Mouse (Mus musculus): ENCODE results near the gene Irs2.

DNA sequence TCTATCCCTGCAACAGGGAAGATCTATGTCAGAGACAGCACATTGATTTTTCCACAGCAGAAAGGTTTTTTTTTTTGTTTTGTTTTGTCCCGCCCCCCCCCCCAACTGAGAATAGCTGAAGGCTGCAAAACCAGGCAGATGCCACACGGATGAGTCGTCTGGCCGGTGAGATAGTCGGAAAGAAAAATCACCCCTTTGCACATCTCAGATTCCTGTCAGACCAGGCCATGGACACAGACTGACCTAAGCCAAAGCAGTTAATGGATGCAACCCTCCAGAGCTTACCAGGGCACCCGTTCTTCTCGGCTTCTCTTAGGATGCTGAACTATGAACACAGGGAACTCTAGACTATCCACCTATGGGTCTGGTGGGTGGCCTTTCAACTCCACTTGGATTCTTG lies 39.6 kb downstream of the Irs2 start:
- no peak for TF ChIP-seq CTCF (IDR thresholded peaks at IDR 0.05; ENCODE audit: borderline replicate concordance, insufficient read depth, low read length)
- no peak for TF ChIP-seq POLR2A (IDR thresholded peaks at IDR 0.05; ENCODE audit: low read depth, low read length)

All from embryonic fibroblast, embryonic 13.5 days (primary cell).